Mouse (Mus musculus) bone marrow macrophage, adult 2 months (primary cell): ENCODE data around the gene Hist1h3e.

Source experiments
- CTCF ChIP-seq: IDR thresholded peaks from 2 replicates; pipeline ENCODE4 v1.5.1; 2012; ENCODE audit warnings: low read depth, mild to moderate bottlenecking, low read length, moderate library complexity
- POLR2A ChIP-seq: IDR thresholded peaks from 2 replicates; pipeline ENCODE4 v1.6.1; 2012; ENCODE audit warnings: mild to moderate bottlenecking, low read depth, low read length, borderline replicate concordance

DNA sequence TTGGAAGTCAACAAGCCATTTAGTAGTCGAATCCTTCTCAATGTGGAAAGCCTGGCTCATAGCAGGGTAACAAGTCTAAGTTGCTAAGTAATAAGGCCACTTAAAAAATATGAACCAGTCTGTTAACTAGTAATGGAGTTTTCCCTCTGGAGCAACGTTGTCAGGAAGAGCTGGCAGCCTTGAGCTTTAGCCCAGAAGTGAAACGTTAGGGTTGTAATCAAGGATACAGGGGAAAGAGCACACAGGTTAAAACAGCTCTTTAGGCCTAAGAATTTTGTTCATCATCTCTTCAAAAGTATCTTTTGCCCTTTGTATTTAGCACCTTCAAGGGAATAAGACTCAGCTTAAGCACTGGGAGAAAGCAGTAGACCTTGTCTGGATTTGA is 11.4 kb downstream of the Hist1h3e start:
- TF ChIP-seq POLR2A (no peak), CTCF (no peak)
